Mouse (Mus musculus): ENCODE data around the gene Tmc3. TPM values are rescaled to one million over a fixed set of nuclear protein-coding genes. Genes with fewer than 3 reads are reported as not detected.

Gene Tmc3
- polyA plus RNA-seq, 1 experiment from 2014 or later, result 0.46 TPM

GRCm38 (mm10) chr7:83644761-83645160 is 60.0 kb downstream of the Tmc3 start:
- Histone ChIP-seq H3K27ac (no peak overlapping the region), H3K9me3 (replicated peaks) (no peaks in the 10 kb centered on the region), H3K9ac (no peak overlapping the region), H3K27me3 (replicated peaks) (no peaks in the 10 kb centered on the region), H3K4me3 (no peak overlapping the region), H3K4me2 (no peak overlapping the region), H3K36me3 (peaks cover 18% of the 10 kb centered on the region), H3K4me1 (no peaks in the 10 kb centered on the region)
- 67% methylated on average over 2 of the region's 2 CpGs for WGBS (ENCODE audit: insufficient replicate concordance)
- ATAC-seq, result no peak

GRCm38 (mm10) chr7:83645476-83645875 is 60.7 kb downstream of the Tmc3 start:
- Histone ChIP-seq H3K4me3 (no peak overlapping the region), H3K4me1 (no peaks in the 10 kb centered on the region), H3K27me3 (replicated peaks) (no peaks in the 10 kb centered on the region), H3K9ac (no peak overlapping the region), H3K4me2 (no peak overlapping the region), H3K9me3 (replicated peaks) (no peaks in the 10 kb centered on the region), H3K36me3 (peaks cover 13% of the 10 kb centered on the region), H3K27ac (no peak overlapping the region)
- WGBS (ENCODE audit: insufficient replicate concordance), result 39% methylated on average over 5 of the region's 5 CpGs
- ATAC-seq, result no peak

GRCm38 (mm10) chr7:83648807-83649206 is 64.1 kb downstream of the Tmc3 start:
- Histone ChIP-seq H3K9ac (no peak overlapping the region), H3K4me2 (no peak overlapping the region), H3K36me3 (0 out of 2 replicates have a peak, but pooled peaks cover 5% of the 10 kb centered on the region), H3K27me3 (replicated peaks) (no peaks in the 10 kb centered on the region), H3K9me3 (replicated peaks) (no peaks in the 10 kb centered on the region), H3K4me3 (no peak overlapping the region), H3K27ac (no peak overlapping the region), H3K4me1 (peaks cover 4% of the 10 kb centered on the region; the same call in 1 of the 2 replicates)
- ATAC-seq, result no peak
- WGBS (ENCODE audit: insufficient replicate concordance), result 72% methylated on average over 7 of the region's 7 CpGs

- no peak overlapping the region for H3K27ac ChIP-seq
- no peak overlapping the region for H3K4me2 ChIP-seq
- no peak overlapping the region for H3K4me3 ChIP-seq
- no peaks in the 10 kb centered on the region for H3K36me3 ChIP-seq
- H3K27me3 ChIP-seq (replicated peaks), result no peaks in the 10 kb centered on the region
- 29% methylated on average over 5 of the region's 5 CpGs for WGBS (ENCODE audit: insufficient replicate concordance)
- peaks cover 6% of the 10 kb centered on the region; the same call in 1 of the 2 replicates for H3K4me1 ChIP-seq
- no peak overlapping the region for H3K9ac ChIP-seq
- no peak for ATAC-seq
- H3K9me3 ChIP-seq (replicated peaks), result no peaks in the 10 kb centered on the region
Measured at GRCm38 (mm10) chr7:83650638-83651037, 65.9 kb downstream of the Tmc3 start.

GRCm38 (mm10) chr7:83652498-83652897 is 67.8 kb downstream of the Tmc3 start:
- no peak overlapping the region for H3K4me2 ChIP-seq
- H3K27ac ChIP-seq, result no peak overlapping the region
- no peak overlapping the region for H3K4me3 ChIP-seq
- H3K4me1 ChIP-seq, result peaks cover 6% of the 10 kb centered on the region; the same call in 1 of the 2 replicates
- H3K27me3 ChIP-seq (replicated peaks), result no peaks in the 10 kb centered on the region
- 77% methylated on average over 5 of the region's 5 CpGs for WGBS (ENCODE audit: insufficient replicate concordance)
- no peak overlapping the region for H3K9ac ChIP-seq
- H3K9me3 ChIP-seq (replicated peaks), result no peaks in the 10 kb centered on the region
- no peak for ATAC-seq
- no peaks in the 10 kb centered on the region for H3K36me3 ChIP-seq

GRCm38 (mm10) chr7:83653605-83654051 is 68.9 kb downstream of the Tmc3 start:
- Histone ChIP-seq H3K27me3 (replicated peaks) (no peaks in the 10 kb centered on the region), H3K9me3 (replicated peaks) (no peaks in the 10 kb centered on the region), H3K9ac (no peak overlapping the region), H3K4me2 (peak overlapping the region; percentile 34; the same call in 1 of the 2 replicates), H3K4me3 (no peak overlapping the region), H3K4me1 (peaks cover 6% of the 10 kb centered on the region; the same call in 1 of the 2 replicates), H3K36me3 (no peaks in the 10 kb centered on the region), H3K27ac (no peak overlapping the region)
- WGBS (ENCODE audit: insufficient replicate concordance), result 53% methylated on average over 2 of the region's 2 CpGs
- no peak for ATAC-seq

- H3K9ac ChIP-seq, result no peak overlapping the region
- WGBS (ENCODE audit: insufficient replicate concordance), result 41% methylated on average over 2 of the region's 2 CpGs
- peak overlapping the region; percentile 34 for H3K4me2 ChIP-seq
- H3K4me1 ChIP-seq, result peaks cover 6% of the 10 kb centered on the region; the same call in 1 of the 2 replicates
- H3K27ac ChIP-seq, result no peak overlapping the region
- H3K36me3 ChIP-seq, result no peaks in the 10 kb centered on the region
- no peaks in the 10 kb centered on the region for H3K27me3 ChIP-seq (replicated peaks)
- H3K4me3 ChIP-seq, result peak overlapping the region; percentile 35; the same call in 1 of the 2 replicates
- no peaks in the 10 kb centered on the region for H3K9me3 ChIP-seq (replicated peaks)
- no peak for ATAC-seq
Measured at GRCm38 (mm10) chr7:83654196-83654595, 69.5 kb downstream of the Tmc3 start.

- H3K4me1 ChIP-seq, result peaks cover 6% of the 10 kb centered on the region; the same call in 1 of the 2 replicates
- no peak for ATAC-seq
- H3K4me3 ChIP-seq, result peak overlapping the region; percentile 35
- peak overlapping the region; percentile 34; the same call in 1 of the 2 replicates for H3K4me2 ChIP-seq
- no peaks in the 10 kb centered on the region for H3K36me3 ChIP-seq
- H3K27ac ChIP-seq, result peak overlapping the region; percentile 12; the same call in 1 of the 2 replicates
- H3K9ac ChIP-seq, result no peak overlapping the region
- H3K9me3 ChIP-seq (replicated peaks), result no peaks in the 10 kb centered on the region
- 13% methylated on average over 5 of the region's 5 CpGs for WGBS (ENCODE audit: insufficient replicate concordance)
- no peaks in the 10 kb centered on the region for H3K27me3 ChIP-seq (replicated peaks)
Measured at GRCm38 (mm10) chr7:83654938-83655630, 70.4 kb downstream of the Tmc3 start.

- Histone ChIP-seq H3K27me3 (replicated peaks) (no peaks in the 10 kb centered on the region), H3K36me3 (no peaks in the 10 kb centered on the region), H3K9me3 (replicated peaks) (no peaks in the 10 kb centered on the region), H3K9ac (no peak overlapping the region), H3K27ac (peak overlapping the region; percentile 45; the same call in 1 of the 2 replicates), H3K4me1 (peaks cover 2% of the 10 kb centered on the region; the same call in 1 of the 2 replicates), H3K4me2 (no peak overlapping the region), H3K4me3 (no peak overlapping the region)
- WGBS (ENCODE audit: insufficient replicate concordance), result 60% methylated on average over 1 of the region's 1 CpGs
- no peak for ATAC-seq
Measured at GRCm38 (mm10) chr7:83658716-83659115, 74.0 kb downstream of the Tmc3 start.

GRCm38 (mm10) chr7:83659159-83660065 is 74.7 kb downstream of the Tmc3 start:
- WGBS (ENCODE audit: insufficient replicate concordance), result 48% methylated on average over 9 of the region's 9 CpGs
- Histone ChIP-seq H3K4me3 (no peak overlapping the region), H3K4me2 (no peak overlapping the region), H3K9me3 (replicated peaks) (no peaks in the 10 kb centered on the region), H3K27ac (no peak overlapping the region; the same call in 1 of the 2 replicates), H3K9ac (no peak overlapping the region), H3K4me1 (no peaks in the 10 kb centered on the region), H3K27me3 (replicated peaks) (no peaks in the 10 kb centered on the region), H3K36me3 (no peaks in the 10 kb centered on the region)
- ATAC-seq, result no peak

GRCm38 (mm10) chr7:83660273-83660691 is 75.6 kb downstream of the Tmc3 start:
- no peak for ATAC-seq
- Histone ChIP-seq H3K4me1 (no peaks in the 10 kb centered on the region), H3K4me2 (no peak overlapping the region), H3K36me3 (no peaks in the 10 kb centered on the region), H3K27me3 (replicated peaks) (no peaks in the 10 kb centered on the region), H3K9ac (no peak overlapping the region), H3K27ac (no peak overlapping the region), H3K9me3 (replicated peaks) (no peaks in the 10 kb centered on the region), H3K4me3 (no peak overlapping the region)
- 86% methylated on average over 11 of the region's 11 CpGs for WGBS (ENCODE audit: insufficient replicate concordance)

- Histone ChIP-seq H3K27me3 (replicated peaks) (no peaks in the 10 kb centered on the region), H3K4me3 (no peak overlapping the region), H3K36me3 (no peaks in the 10 kb centered on the region), H3K4me1 (no peaks in the 10 kb centered on the region), H3K4me2 (no peak overlapping the region), H3K27ac (no peak overlapping the region), H3K9me3 (replicated peaks) (no peaks in the 10 kb centered on the region), H3K9ac (no peak overlapping the region)
- ATAC-seq, result no peak
- WGBS (ENCODE audit: insufficient replicate concordance), result 77% methylated on average over 10 of the region's 10 CpGs
Measured at GRCm38 (mm10) chr7:83661031-83661430, 76.3 kb downstream of the Tmc3 start.

All from liver, embryonic 12.5 days (tissue).